Comparison of ENCODE assay signal across 13 mouse cellular contexts in the genomic region with DNA sequence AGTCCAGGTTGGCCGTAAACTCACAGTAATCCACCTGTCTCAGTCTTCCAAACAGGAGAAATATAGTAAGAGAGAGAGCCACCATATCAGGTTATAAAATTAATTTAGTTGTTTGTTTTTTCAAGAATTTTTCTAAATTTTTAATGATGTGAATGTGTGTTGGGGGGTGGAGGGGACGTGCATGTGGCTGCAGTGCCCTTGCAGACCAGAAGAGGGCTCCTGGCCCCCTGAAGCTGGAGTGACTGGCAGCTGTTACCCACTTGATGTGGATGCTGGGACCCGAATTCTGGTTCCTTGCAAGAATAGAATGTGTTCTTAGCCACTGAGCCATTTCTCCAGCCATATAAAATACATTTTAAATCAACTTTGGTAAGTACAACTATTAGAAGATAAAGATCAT. TPM values are rescaled to one million over a fixed set of nuclear protein-coding genes. Genes with fewer than 3 reads are reported as not detected.
A peak's percentile ranks its signal among the peaks of the same experiment; 100 is the strongest.
DNase-seq lines count a peak whose midpoint lies in the region; ATAC-seq and TF ChIP-seq lines count a peak whose summit lies in the region.
"Had no signal": no experiment of that assay in that cellular context is flagged by ENCODE, and none has a peak within 500 bp of the region (broad histone marks: within the 10 kb centered on the region; RNA-seq: fewer than 3 reads in every experiment).

No protein-coding gene starts in this region.

- peak; percentile 51 for TF ChIP-seq CTCF in liver, postnatal 0 days (IDR thresholded peaks at IDR 0.05; ENCODE audit: low read depth)
- peak; percentile 58 for TF ChIP-seq CTCF in ES-Bruce4 (IDR thresholded peaks at IDR 0.05; ENCODE audit: low read depth, low read length)
- peak; percentile 24; the same call in 1 of the 2 replicates for TF ChIP-seq CTCF in brain, embryonic 14.5 days (IDR thresholded peaks at IDR 0.05; ENCODE audit: borderline replicate concordance, extremely low read depth, insufficient read depth, insufficient read length)

- no peak for DNase-seq in liver, postnatal 0 days
- DNase-seq in liver: no peak
- DNase-seq in brain, embryonic 14.5 days (ENCODE audit: low read depth): no peak
- DNase-seq in thymus, postnatal 0 days (ENCODE audit: low spot score): peak; percentile 13
- DNase-seq in urinary bladder, postnatal 4 days (ENCODE audit: low spot score in 2 of 2): no peak
- DNase-seq in urinary bladder, adult 2 months (ENCODE audit: low spot score): no peak
- DNase-seq: adrenal gland, postnatal 14 days had no signal

- no peak overlapping the region for H3K27ac ChIP-seq in liver, postnatal 0 days (ENCODE audit: low read depth)
- H3K27ac ChIP-seq in ES-Bruce4 (ENCODE audit: insufficient read depth, low read length): no peak overlapping the region
- H3K27ac ChIP-seq: hindbrain, embryonic 12.5 days; kidney, embryonic 15.5 days; macrophage had no signal

- H3K9me3 ChIP-seq in liver, postnatal 0 days (ENCODE audit: low read length): no peaks in the 10 kb centered on the region
- no peaks in the 10 kb centered on the region for H3K9me3 ChIP-seq in ES-Bruce4 (replicated peaks; ENCODE audit: control insufficient read depth, insufficient read depth, low read length, poor library complexity, severe bottlenecking)
- H3K9me3 ChIP-seq: kidney, embryonic 15.5 days had no signal

- no peak for TF ChIP-seq EP300 in liver, postnatal 0 days (IDR thresholded peaks at IDR 0.05; ENCODE audit: low read depth)
- no peak for TF ChIP-seq EP300 in ES-Bruce4 (IDR thresholded peaks at IDR 0.05; ENCODE audit: insufficient read depth, low read depth, low read length)

- no peak overlapping the region for H3K4me3 ChIP-seq in liver, postnatal 0 days (ENCODE audit: low read depth, low read length)
- H3K4me3 ChIP-seq in ES-Bruce4 (ENCODE audit: low read depth, low read length): no peak overlapping the region
- H3K4me3 ChIP-seq: heart, embryonic 10.5 days; hindbrain, embryonic 12.5 days; kidney, embryonic 15.5 days had no signal

- 68% methylated on average over 3 of the region's 3 CpGs for WGBS in liver, postnatal 0 days (ENCODE audit: insufficient replicate concordance)

- no peaks in the 10 kb centered on the region for H3K36me3 ChIP-seq in liver, postnatal 0 days (replicated peaks; ENCODE audit: insufficient read depth, low read length)
- H3K36me3 ChIP-seq in ES-Bruce4 (ENCODE audit: control insufficient read depth, insufficient read depth, low read length, poor library complexity, severe bottlenecking): no peaks in the 10 kb centered on the region
- H3K36me3 ChIP-seq: heart, embryonic 10.5 days; hindbrain, embryonic 12.5 days; kidney, embryonic 15.5 days had no signal

- no peak overlapping the region for H3K4me2 ChIP-seq in liver, postnatal 0 days (ENCODE audit: low read depth, low read length)
- H3K4me2 ChIP-seq: hindbrain, embryonic 12.5 days; kidney, embryonic 15.5 days had no signal

- no peak for ATAC-seq in liver, postnatal 0 days
- ATAC-seq: Patski had no signal

- TF ChIP-seq POLR2A in ES-Bruce4 (IDR thresholded peaks at IDR 0.05; ENCODE audit: insufficient read depth, low read length): no peak
- TF ChIP-seq POLR2A in brain, embryonic 14.5 days (IDR thresholded peaks at IDR 0.05; ENCODE audit: borderline replicate concordance, extremely low read depth, insufficient read depth, insufficient read length, poor library complexity, severe bottlenecking): no peak

- no peaks in the 10 kb centered on the region for H3K4me1 ChIP-seq in liver, postnatal 0 days (ENCODE audit: insufficient read depth)
- no peaks in the 10 kb centered on the region for H3K4me1 ChIP-seq in ES-Bruce4 (ENCODE audit: control insufficient read depth, insufficient read depth, low read length)

- H3K27me3 ChIP-seq in liver, postnatal 0 days (ENCODE audit: insufficient read depth, low read length): no peaks in the 10 kb centered on the region
- no peaks in the 10 kb centered on the region for H3K27me3 ChIP-seq in ES-Bruce4 (ENCODE audit: control insufficient read depth, insufficient read depth, low read length, poor library complexity, severe bottlenecking)
- H3K27me3 ChIP-seq: hindbrain, embryonic 12.5 days; kidney, embryonic 15.5 days had no signal

- no peak overlapping the region for H3K9ac ChIP-seq in liver, postnatal 0 days (replicated peaks)
- no peak overlapping the region for H3K9ac ChIP-seq in ES-Bruce4 (ENCODE audit: low read depth, poor library complexity, severe bottlenecking)
- H3K9ac ChIP-seq: hindbrain, embryonic 12.5 days; kidney, embryonic 15.5 days had no signal

RNA-seq across cellular contexts. Expression of gene Abcc9, which starts 4.6 kb away (rescaled TPM):
- polyA plus RNA-seq in liver, postnatal 0 days (2015; fragmentation: Nextera tagmentation; extraction: Ambion mirVana): 2.9 and 3.2 TPM in 2 replicates
- polyA plus RNA-seq in ES-Bruce4 (2011; ENCODE audit: insufficient read depth, insufficient read length, low read depth, missing spikeins): 0.12 and 0.36 TPM in 2 replicates
- polyA plus RNA-seq in brain, embryonic 14.5 days (2012; rRNA removed): 4.4 and 8.0 TPM in 2 replicates
- polyA plus RNA-seq in thymus, postnatal 0 days (2015; fragmentation: Nextera tagmentation; extraction: Ambion mirVana): 1.5 and 1.7 TPM in 2 replicates
- 20.2 and 33.7 TPM in 2 replicates for polyA plus RNA-seq in urinary bladder, adult 2 months (2012; rRNA removed)
- polyA plus RNA-seq: macrophage, Patski had no signal

RNA-seq across cellular contexts. Expression of gene Cmas, which starts 49.8 kb away (rescaled TPM):
- 107 and 121 TPM in 2 replicates for polyA plus RNA-seq in liver, postnatal 0 days (2015; fragmentation: Nextera tagmentation; extraction: Ambion mirVana)
- 81.6 and 87.1 TPM in 2 replicates for polyA plus RNA-seq in ES-Bruce4 (2011; ENCODE audit: insufficient read depth, insufficient read length, low read depth, missing spikeins)
- polyA plus RNA-seq in brain, embryonic 14.5 days (2012; rRNA removed): 98.2 and 115 TPM in 2 replicates
- polyA plus RNA-seq in thymus, postnatal 0 days (2015; fragmentation: Nextera tagmentation; extraction: Ambion mirVana): 84.6 and 94.4 TPM in 2 replicates
- polyA plus RNA-seq in urinary bladder, adult 2 months (2012; rRNA removed): 44.3 and 47.6 TPM in 2 replicates
